Mouse (Mus musculus): ENCODE data around the gene Mcrip1. TPM values are rescaled to one million over a fixed set of nuclear protein-coding genes. Genes with fewer than 3 reads are reported as not detected.

Gene Mcrip1
- polyA plus RNA-seq, 1 experiment from 2014 or later: 167 TPM

Other genes starting within 250 kb of the Mcrip1 start
- 2,501 and 2,557 TPM in 2 replicates for gene Actg1, start 201.2 kb downstream of the Mcrip1 start, polyA plus RNA-seq (2015; fragmentation: Nextera tagmentation; extraction: Ambion mirVana)
- 0.49 and 0.85 TPM in 2 replicates for gene Fscn2, start 188.2 kb downstream of the Mcrip1 start, polyA plus RNA-seq (2015; fragmentation: Nextera tagmentation; extraction: Ambion mirVana)
- gene Faap100, start 171.0 kb downstream of the Mcrip1 start, polyA plus RNA-seq (2015; fragmentation: Nextera tagmentation; extraction: Ambion mirVana): 31.5 and 33.0 TPM in 2 replicates
- 28.1 and 29.8 TPM in 2 replicates for gene Nploc4, start 112.0 kb downstream of the Mcrip1 start, polyA plus RNA-seq (2015; fragmentation: Nextera tagmentation; extraction: Ambion mirVana)
- not detected in 2 replicates for gene Tspan10, start 107.1 kb downstream of the Mcrip1 start, polyA plus RNA-seq (2015; fragmentation: Nextera tagmentation; extraction: Ambion mirVana)
- 0.26 TPM in 1 of 2 replicates, not detected in the other for gene Pde6g, start 96.2 kb downstream of the Mcrip1 start, polyA plus RNA-seq (2015; fragmentation: Nextera tagmentation; extraction: Ambion mirVana)
- gene Oxld1, start 91.7 kb downstream of the Mcrip1 start, polyA plus RNA-seq (2015; fragmentation: Nextera tagmentation; extraction: Ambion mirVana): 15.7 and 16.1 TPM in 2 replicates
- 30.5 and 32.2 TPM in 2 replicates for gene Ccdc137, start 91.6 kb downstream of the Mcrip1 start, polyA plus RNA-seq (2015; fragmentation: Nextera tagmentation; extraction: Ambion mirVana)
- gene Arl16, start 82.1 kb downstream of the Mcrip1 start, polyA plus RNA-seq (2015; fragmentation: Nextera tagmentation; extraction: Ambion mirVana): 40.0 and 42.7 TPM in 2 replicates
- gene Mrpl12, start 65.1 kb downstream of the Mcrip1 start, polyA plus RNA-seq (2015; fragmentation: Nextera tagmentation; extraction: Ambion mirVana): 157 and 168 TPM in 2 replicates
- 70.7 and 71.4 TPM in 2 replicates for gene Slc25a10, start 57.9 kb downstream of the Mcrip1 start, polyA plus RNA-seq (2015; fragmentation: Nextera tagmentation; extraction: Ambion mirVana)
- 1.7 and 2.4 TPM in 2 replicates for gene Gcgr, start 19.0 kb downstream of the Mcrip1 start, polyA plus RNA-seq (2015; fragmentation: Nextera tagmentation; extraction: Ambion mirVana)
- gene Ppp1r27, start 1.4 kb upstream of the Mcrip1 start, polyA plus RNA-seq (2015; fragmentation: Nextera tagmentation; extraction: Ambion mirVana): 0.59 TPM in 1 of 2 replicates, not detected in the other
- 954 and 1,026 TPM in 2 replicates for gene P4hb, start 23.5 kb upstream of the Mcrip1 start, polyA plus RNA-seq (2015; fragmentation: Nextera tagmentation; extraction: Ambion mirVana)
- 537 and 556 TPM in 2 replicates for gene Arhgdia, start 31.9 kb upstream of the Mcrip1 start, polyA plus RNA-seq (2015; fragmentation: Nextera tagmentation; extraction: Ambion mirVana)
- 420 and 451 TPM in 2 replicates for gene Alyref, start 48.6 kb upstream of the Mcrip1 start, polyA plus RNA-seq (2015; fragmentation: Nextera tagmentation; extraction: Ambion mirVana)
- gene Anapc11, start 48.7 kb upstream of the Mcrip1 start, polyA plus RNA-seq (2015; fragmentation: Nextera tagmentation; extraction: Ambion mirVana): 196 and 200 TPM in 2 replicates
- gene Npb, start 58.8 kb upstream of the Mcrip1 start, polyA plus RNA-seq (2015; fragmentation: Nextera tagmentation; extraction: Ambion mirVana): 9.8 and 12.1 TPM in 2 replicates
- 183 and 188 TPM in 2 replicates for gene Pcyt2, start 68.2 kb upstream of the Mcrip1 start, polyA plus RNA-seq (2015; fragmentation: Nextera tagmentation; extraction: Ambion mirVana)
- 38.1 and 39.0 TPM in 2 replicates for gene Sirt7, start 75.5 kb upstream of the Mcrip1 start, polyA plus RNA-seq (2015; fragmentation: Nextera tagmentation; extraction: Ambion mirVana)
- 29.3 and 31.9 TPM in 2 replicates for gene Mafg, start 83.9 kb upstream of the Mcrip1 start, polyA plus RNA-seq (2015; fragmentation: Nextera tagmentation; extraction: Ambion mirVana)
- 32.5 and 32.7 TPM in 2 replicates for gene Pycr1, start 94.0 kb upstream of the Mcrip1 start, polyA plus RNA-seq (2015; fragmentation: Nextera tagmentation; extraction: Ambion mirVana)
- 0.28 and 0.44 TPM in 2 replicates for gene Myadml2, start 98.4 kb upstream of the Mcrip1 start, polyA plus RNA-seq (2015; fragmentation: Nextera tagmentation; extraction: Ambion mirVana)
- 3.9 and 4.9 TPM in 2 replicates for gene Notum, start 111.4 kb upstream of the Mcrip1 start, polyA plus RNA-seq (2015; fragmentation: Nextera tagmentation; extraction: Ambion mirVana)
- gene Aspscr1, start 123.2 kb upstream of the Mcrip1 start, polyA plus RNA-seq (2015; fragmentation: Nextera tagmentation; extraction: Ambion mirVana): 105 and 113 TPM in 2 replicates
- 155 and 158 TPM in 2 replicates for gene Cenpx, start 164.0 kb upstream of the Mcrip1 start, polyA plus RNA-seq (2015; fragmentation: Nextera tagmentation; extraction: Ambion mirVana)
- gene Lrrc45, start 164.2 kb upstream of the Mcrip1 start, polyA plus RNA-seq (2015; fragmentation: Nextera tagmentation; extraction: Ambion mirVana): 55.7 and 57.3 TPM in 2 replicates
- gene Rac3, start 171.7 kb upstream of the Mcrip1 start, polyA plus RNA-seq (2015; fragmentation: Nextera tagmentation; extraction: Ambion mirVana): 36.4 and 39.4 TPM in 2 replicates
- 31.6 and 33.5 TPM in 2 replicates for gene Dcxr, start 177.6 kb upstream of the Mcrip1 start, polyA plus RNA-seq (2015; fragmentation: Nextera tagmentation; extraction: Ambion mirVana)
- gene Cbr2, start 182.4 kb upstream of the Mcrip1 start, polyA plus RNA-seq (2015; fragmentation: Nextera tagmentation; extraction: Ambion mirVana): 54.5 and 82.4 TPM in 2 replicates
- 4.3 and 9.3 TPM in 2 replicates for gene Hmga1b, start 213.1 kb upstream of the Mcrip1 start, polyA plus RNA-seq (2015; fragmentation: Nextera tagmentation; extraction: Ambion mirVana)
- 35.8 and 40.9 TPM in 2 replicates for gene Rfng, start 234.5 kb upstream of the Mcrip1 start, polyA plus RNA-seq (2015; fragmentation: Nextera tagmentation; extraction: Ambion mirVana)
- gene Gps1, start 234.5 kb upstream of the Mcrip1 start, polyA plus RNA-seq (2015; fragmentation: Nextera tagmentation; extraction: Ambion mirVana): 157 and 172 TPM in 2 replicates
- 69.2 and 79.0 TPM in 2 replicates for gene Dus1l, start 246.7 kb upstream of the Mcrip1 start, polyA plus RNA-seq (2015; fragmentation: Nextera tagmentation; extraction: Ambion mirVana)